Mouse (Mus musculus): ENCODE measurements at regions not wholly inside any gene's neighbourhood (a gene's known extent, or its start where the extent isn't known, plus 50 kb on each side); places are given as distances from the start of the nearest gene placed in this dataset.

- no peak for TF ChIP-seq GATA1 (IDR thresholded peaks at IDR 0.05; ENCODE audit: low read length)
Measured at GRCm38 (mm10) chr2:170207878-170208277, 60.0 kb upstream of the Zfp217 start.

- no peak for TF ChIP-seq GATA1 (IDR thresholded peaks at IDR 0.05; ENCODE audit: low read length)
Measured at GRCm38 (mm10) chr2:170207395-170207794, 59.5 kb upstream of the Zfp217 start.

- no peak for TF ChIP-seq GATA1 (IDR thresholded peaks at IDR 0.05; ENCODE audit: low read length)
Measured at GRCm38 (mm10) chr2:170206870-170207269, 59.0 kb upstream of the Zfp217 start.

GRCm38 (mm10) chr2:170206442-170206754 is 58.5 kb upstream of the Zfp217 start:
- no peak for TF ChIP-seq GATA1 (IDR thresholded peaks at IDR 0.05; ENCODE audit: low read length)

GRCm38 (mm10) chr2:170205591-170206441 is 57.9 kb upstream of the Zfp217 start:
- no peak for TF ChIP-seq GATA1 (IDR thresholded peaks at IDR 0.05; ENCODE audit: low read length)

GRCm38 (mm10) chr2:170204768-170205514 is 57.0 kb upstream of the Zfp217 start:
- TF ChIP-seq GATA1 (IDR thresholded peaks at IDR 0.05; ENCODE audit: low read length) = no peak

GRCm38 (mm10) chr2:170203496-170203895 is 55.6 kb upstream of the Zfp217 start:
- no peak for TF ChIP-seq GATA1 (IDR thresholded peaks at IDR 0.05; ENCODE audit: low read length)

- no peak for TF ChIP-seq GATA1 (IDR thresholded peaks at IDR 0.05; ENCODE audit: low read length)
Measured at GRCm38 (mm10) chr2:170201816-170202371, 54.0 kb upstream of the Zfp217 start.
